Mouse (Mus musculus) layer of hippocampus, postnatal 36 days (tissue): Measurements from ENCODE around the gene Grb10. TPM values are rescaled to one million over a fixed set of nuclear protein-coding genes. Genes with fewer than 3 reads are reported as not detected.

ENCODE experiments used
- DNase-seq, 2 experiments: peaks; one replicate each; pipeline ENCODE4 v3.0.0; 2022
- total RNA-seq, 2 experiments: library from RNA; stranded (reverse); gene quantifications; 2 replicates each; pipeline ENCODE4 v1.2.3; 2021

Grb10 gene
- 10 to 100 TPM; 21.9 to 22.6 TPM for total RNA-seq

GRCm38 (mm10) chr11:12038470-12038985 is at the start of gene Grb10:
Gene Grb10 (minus strand): TSS chr11:12038683.
- no peak for DNase-seq

GRCm38 (mm10) chr11:12081638-12082037 is 43.2 kb upstream of the Grb10 start:
- DNase-seq: no peak

DNA sequence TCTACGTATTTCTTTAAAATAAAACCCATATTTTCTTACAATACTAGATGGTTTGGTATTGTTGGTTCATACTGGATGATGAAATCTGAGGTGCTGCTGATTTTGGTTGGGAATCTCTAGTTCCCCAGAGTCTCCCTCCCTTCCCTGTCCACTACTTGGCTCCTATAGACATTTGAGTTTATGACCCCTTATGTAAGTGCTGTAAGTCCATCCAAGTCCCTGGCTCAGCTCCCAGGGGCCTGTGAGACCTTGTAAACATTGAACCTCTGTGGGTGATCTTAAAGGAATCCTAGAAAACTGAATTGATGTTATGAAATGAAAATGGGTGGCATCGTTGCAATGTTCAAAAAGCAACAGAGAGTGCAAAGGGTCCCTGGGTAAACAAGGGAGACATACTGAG is 40.7 kb upstream of the Grb10 start:
- no peak for DNase-seq

GRCm38 (mm10) chr11:12075449-12075848 is 37.0 kb upstream of the Grb10 start:
- DNase-seq: no peak

GRCm38 (mm10) chr11:12073394-12074226 is 35.1 kb upstream of the Grb10 start:
- peak in 1 of 2 experiments; percentile 1 for DNase-seq

DNA sequence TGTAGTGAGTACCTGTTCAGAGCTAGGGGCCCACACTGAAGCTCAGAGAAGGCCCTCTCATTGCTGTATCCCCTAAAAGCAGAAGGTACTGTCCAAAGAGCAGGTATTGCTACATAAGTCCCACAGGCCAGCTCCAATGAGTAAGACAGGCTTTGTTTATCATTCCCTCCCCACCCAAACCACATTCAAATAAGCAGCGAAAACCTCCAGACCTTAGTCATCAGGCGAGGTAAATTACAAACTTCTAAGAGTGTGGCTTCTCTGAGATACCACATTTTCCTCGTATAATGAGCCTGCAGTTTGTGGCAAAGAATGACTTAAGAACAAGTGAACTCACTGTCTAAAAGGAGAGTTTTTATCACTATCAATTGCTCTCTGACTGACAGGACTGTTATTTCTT is 33.8 kb upstream of the Grb10 start:
- DNase-seq: no peak

- no peak for DNase-seq
These were observed 20.5 kb upstream of the Grb10 start for GRCm38 (mm10) chr11:12059005-12059404.

DNA sequence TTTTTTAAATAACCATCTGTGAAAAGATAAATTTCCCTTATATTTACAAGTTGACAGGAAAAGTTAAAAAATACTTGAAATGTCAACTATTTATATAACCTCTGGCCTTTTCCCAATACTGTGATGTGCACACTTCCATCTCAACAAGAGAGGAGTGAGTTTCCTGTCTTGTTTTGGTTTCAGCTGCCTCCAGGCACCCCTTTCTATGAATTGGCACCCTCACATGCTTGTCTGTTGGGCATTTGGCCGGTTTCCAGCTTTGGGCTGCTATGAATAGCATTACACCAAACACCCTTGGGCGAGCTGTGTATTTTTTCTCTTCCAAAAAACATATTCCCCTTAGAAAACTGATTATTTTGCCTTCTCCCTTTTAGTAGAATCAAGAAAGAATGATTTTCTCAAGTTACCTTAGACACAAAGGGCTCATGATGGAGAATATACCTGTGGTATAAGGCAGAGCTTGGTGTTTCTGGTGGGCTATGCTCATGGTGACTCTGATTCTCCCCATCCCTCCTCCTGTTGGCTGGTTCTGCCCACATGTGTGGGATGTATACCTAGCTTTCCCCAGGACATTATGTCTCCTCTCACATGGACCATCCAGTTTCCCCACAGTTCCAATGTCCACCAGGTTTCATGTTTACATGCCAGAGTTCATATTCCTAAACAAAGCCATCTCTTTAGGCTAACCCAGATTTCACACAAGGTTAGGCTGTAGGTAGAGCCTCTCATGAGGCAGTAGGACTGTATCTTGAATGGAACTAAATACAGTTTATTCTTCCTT is 10.3 kb upstream of the Grb10 start:
- DNase-seq: no peak

DNA sequence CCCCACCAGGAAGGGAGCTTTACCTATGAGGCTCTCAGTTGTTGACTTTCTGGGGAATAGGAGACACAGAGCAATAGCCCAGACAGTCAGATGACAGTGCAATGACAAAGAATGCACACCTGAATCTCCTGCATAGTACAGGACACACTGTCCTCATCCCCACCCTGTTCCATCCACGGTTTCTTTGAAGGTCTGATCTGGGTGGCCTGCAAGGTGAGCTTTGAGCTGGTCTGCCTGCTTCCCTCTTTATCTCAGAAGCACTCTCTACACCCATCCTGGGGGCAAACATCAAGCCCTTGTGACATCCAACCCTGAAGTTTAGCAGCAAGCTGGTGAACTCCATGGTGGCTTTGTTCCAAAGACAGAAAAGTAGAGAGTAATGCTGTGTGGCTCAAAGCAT is 9.7 kb upstream of the Grb10 start:
- DNase-seq: no peak

GRCm38 (mm10) chr11:12044245-12044644 is 5.8 kb upstream of the Grb10 start:
- DNase-seq: no peak

- no peak for DNase-seq
These were observed 3.3 kb upstream of the Grb10 start for GRCm38 (mm10) chr11:12041787-12042186.

- DNase-seq: no peak
These were observed 2.9 kb upstream of the Grb10 start for GRCm38 (mm10) chr11:12041379-12041778.

GRCm38 (mm10) chr11:12040391-12040790 is 1.9 kb upstream of the Grb10 start:
- no peak for DNase-seq

- no peak for DNase-seq
These were observed 1.3 kb upstream of the Grb10 start for GRCm38 (mm10) chr11:12039748-12040147.

- no peak for DNase-seq
These were observed 615 bp upstream of the Grb10 start for GRCm38 (mm10) chr11:12039098-12039497.

- DNase-seq: no peak
These were observed 604 bp downstream of the Grb10 start for GRCm38 (mm10) chr11:12037689-12038469.

- DNase-seq: no peak
These were observed 1.3 kb downstream of the Grb10 start for GRCm38 (mm10) chr11:12037075-12037686.

GRCm38 (mm10) chr11:12035916-12036910 is 2.3 kb downstream of the Grb10 start:
- DNase-seq: no peak

DNA sequence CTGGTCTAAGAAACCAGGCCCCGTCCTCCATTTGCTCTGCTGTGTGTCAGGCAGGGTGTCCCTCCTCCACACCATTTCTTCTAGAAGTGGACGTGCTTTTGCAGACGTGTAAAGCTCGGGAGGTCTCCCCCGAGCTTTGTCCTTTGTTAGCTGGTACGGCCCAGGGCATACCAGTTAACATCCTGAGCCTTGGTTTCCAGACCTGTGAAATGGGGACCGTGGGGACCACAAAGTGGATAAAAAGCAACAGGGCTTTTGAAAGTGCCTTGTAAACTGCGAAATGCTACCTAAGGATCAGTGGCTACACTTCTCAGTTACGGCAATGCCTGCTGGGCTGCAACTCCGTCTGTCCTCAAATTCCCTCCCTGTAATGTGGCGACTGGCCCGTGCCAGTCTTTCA is 3.2 kb downstream of the Grb10 start:
- no peak for DNase-seq

DNA sequence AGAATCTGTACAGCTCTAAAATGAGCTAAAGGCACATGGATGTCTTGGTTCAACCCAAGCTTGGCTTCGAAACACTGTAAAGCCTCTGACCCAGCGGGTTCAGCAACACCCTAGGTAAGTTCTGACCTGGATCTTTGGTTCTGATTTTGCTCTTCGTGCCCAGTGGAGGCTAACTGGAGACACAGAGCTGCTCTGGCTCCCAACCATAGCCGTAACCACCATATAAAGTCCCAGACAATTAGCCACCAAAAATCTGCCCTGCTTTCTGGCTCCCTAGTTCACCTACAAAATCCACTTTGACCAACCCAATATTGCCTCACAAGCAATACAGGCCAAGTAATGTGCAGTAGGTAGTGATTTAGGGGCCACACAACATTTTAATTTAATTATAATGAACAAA is 3.7 kb downstream of the Grb10 start:
- no peak for DNase-seq

DNA sequence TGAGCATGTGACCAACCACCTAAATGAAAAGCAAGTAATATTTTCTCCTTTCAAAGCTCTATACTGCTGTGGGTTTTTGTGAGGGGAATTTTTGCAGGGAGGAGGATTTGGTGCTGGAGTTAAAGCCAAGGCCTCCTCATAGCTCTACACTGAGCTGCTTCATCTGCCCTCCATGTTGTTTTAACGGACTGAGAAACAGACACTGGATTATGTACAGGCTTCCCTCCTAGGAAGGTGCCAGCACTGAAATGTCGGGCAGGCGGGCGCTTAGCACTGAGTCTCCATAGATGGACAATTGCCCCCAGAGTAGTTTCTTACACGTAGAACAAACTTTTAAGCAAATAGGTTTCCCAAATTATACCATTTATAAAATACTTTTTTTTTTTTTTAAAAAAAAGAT is 4.1 kb downstream of the Grb10 start:
- no peak for DNase-seq
